Mouse (Mus musculus): ENCODE data around the gene Nupr1l. TPM values are rescaled to one million over a fixed set of nuclear protein-coding genes. Genes with fewer than 3 reads are reported as not detected.
"Not testable (repeated sequence)": the region's sequence is repeated elsewhere in the genome, so short reads cannot be mapped to it uniquely, and the experiment has no call there.

Gene Nupr1l
- polyA plus RNA-seq, 1 experiment from 2014 or later = 0.41 TPM

GRCm38 (mm10) chr5:129942073-129942939 lies 34.0 kb downstream of the Nupr1l start:
- not testable (repeated sequence) for H3K36me3 ChIP-seq (ENCODE audit: control insufficient read depth, insufficient read depth); H3K9me3 ChIP-seq (replicated peaks; ENCODE audit: control insufficient read depth, low read length); H3K27me3 ChIP-seq (ENCODE audit: control insufficient read depth, insufficient read depth, low read depth, low read length)
- under 1% methylated on average over 49 of the region's 82 CpGs for WGBS (ENCODE audit: insufficient replicate concordance)
- Histone ChIP-seq H3K27ac (ENCODE audit: low read length) (peak overlapping the region; percentile 90), H3K4me3 (ENCODE audit: low read depth, low read length) (peak overlapping the region; percentile 94), H3K4me2 (ENCODE audit: low read depth, low read length) (peak overlapping the region; percentile 82), H3K9ac (ENCODE audit: low read depth, low read length) (peak overlapping the region; percentile 91), H3K4me1 (ENCODE audit: control insufficient read depth, low read depth, low read length) (peaks cover 19% of the 10 kb centered on the region)
- peak; percentile 25 for ATAC-seq (ENCODE audit: low read depth)

GRCm38 (mm10) chr5:129943402-129943801 lies 35.1 kb downstream of the Nupr1l start:
- Histone ChIP-seq H3K9me3 (replicated peaks; ENCODE audit: control insufficient read depth, low read length) (no peaks in the 10 kb centered on the region), H3K27ac (ENCODE audit: low read length) (no peak overlapping the region; the same call in 1 of the 2 replicates), H3K4me3 (ENCODE audit: low read depth, low read length) (peak overlapping the region; percentile 30), H3K4me2 (ENCODE audit: low read depth, low read length) (peak overlapping the region; percentile 82), H3K27me3 (ENCODE audit: control insufficient read depth, insufficient read depth, low read depth, low read length) (no peaks in the 10 kb centered on the region), H3K4me1 (ENCODE audit: control insufficient read depth, low read depth, low read length) (peaks cover 23% of the 10 kb centered on the region), H3K9ac (ENCODE audit: low read depth, low read length) (no peak overlapping the region), H3K36me3 (ENCODE audit: control insufficient read depth, insufficient read depth) (peaks cover 7% of the 10 kb centered on the region; the same call in 1 of the 2 replicates)
- WGBS (ENCODE audit: insufficient replicate concordance) = 29% methylated on average over 1 of the region's 1 CpGs
- ATAC-seq (ENCODE audit: low read depth) = no peak

- Histone ChIP-seq H3K9ac (ENCODE audit: low read depth, low read length) (no peak overlapping the region), H3K27me3 (ENCODE audit: control insufficient read depth, insufficient read depth, low read depth, low read length) (no peaks in the 10 kb centered on the region), H3K4me2 (ENCODE audit: low read depth, low read length) (no peak overlapping the region), H3K36me3 (ENCODE audit: control insufficient read depth, insufficient read depth) (peaks cover 7% of the 10 kb centered on the region; the same call in 1 of the 2 replicates), H3K9me3 (replicated peaks; ENCODE audit: control insufficient read depth, low read length) (no peaks in the 10 kb centered on the region), H3K4me1 (ENCODE audit: control insufficient read depth, low read depth, low read length) (peaks cover 11% of the 10 kb centered on the region), H3K4me3 (ENCODE audit: low read depth, low read length) (no peak overlapping the region), H3K27ac (ENCODE audit: low read length) (no peak overlapping the region)
- ATAC-seq (ENCODE audit: low read depth) = no peak
- WGBS (ENCODE audit: insufficient replicate concordance) = 54% methylated on average over 2 of the region's 2 CpGs
Observed at GRCm38 (mm10) chr5:129947528-129948033, 39.2 kb downstream of the Nupr1l start.

- H3K4me3 ChIP-seq (ENCODE audit: low read depth, low read length) = no peak overlapping the region
- H3K36me3 ChIP-seq (ENCODE audit: control insufficient read depth, insufficient read depth) = no peaks in the 10 kb centered on the region
- H3K4me2 ChIP-seq (ENCODE audit: low read depth, low read length) = no peak overlapping the region
- 40% methylated on average over 4 of the region's 4 CpGs for WGBS (ENCODE audit: insufficient replicate concordance)
- H3K27me3 ChIP-seq (ENCODE audit: control insufficient read depth, insufficient read depth, low read depth, low read length) = no peaks in the 10 kb centered on the region
- peaks cover 33% of the 10 kb centered on the region for H3K4me1 ChIP-seq (ENCODE audit: control insufficient read depth, low read depth, low read length)
- ATAC-seq (ENCODE audit: low read depth) = no peak
- no peaks in the 10 kb centered on the region for H3K9me3 ChIP-seq (replicated peaks; ENCODE audit: control insufficient read depth, low read length)
- no peak overlapping the region for H3K9ac ChIP-seq (ENCODE audit: low read depth, low read length)
- no peak overlapping the region for H3K27ac ChIP-seq (ENCODE audit: low read length)
Observed at GRCm38 (mm10) chr5:129952143-129952542, 43.8 kb downstream of the Nupr1l start.

GRCm38 (mm10) chr5:129954473-129955254 lies 46.3 kb downstream of the Nupr1l start:
- no peaks in the 10 kb centered on the region for H3K9me3 ChIP-seq (replicated peaks; ENCODE audit: control insufficient read depth, low read length)
- peak; percentile 51 for ATAC-seq (ENCODE audit: low read depth)
- H3K27me3 ChIP-seq (ENCODE audit: control insufficient read depth, insufficient read depth, low read depth, low read length) = no peaks in the 10 kb centered on the region
- 0 out of 2 replicates have a peak overlapping the region, but pooled peaks have one; percentile 9 for H3K9ac ChIP-seq (ENCODE audit: low read depth, low read length)
- H3K36me3 ChIP-seq (ENCODE audit: control insufficient read depth, insufficient read depth) = peaks cover 6% of the 10 kb centered on the region; the same call in 1 of the 2 replicates
- 28% methylated on average over 5 of the region's 5 CpGs for WGBS (ENCODE audit: insufficient replicate concordance)
- H3K4me3 ChIP-seq (ENCODE audit: low read depth, low read length) = no peak overlapping the region
- H3K4me1 ChIP-seq (ENCODE audit: control insufficient read depth, low read depth, low read length) = peaks cover 28% of the 10 kb centered on the region
- H3K27ac ChIP-seq (ENCODE audit: low read length) = peak overlapping the region; percentile 91
- H3K4me2 ChIP-seq (ENCODE audit: low read depth, low read length) = peak overlapping the region; percentile 54; the same call in 1 of the 2 replicates

GRCm38 (mm10) chr5:129955792-129956191 lies 47.5 kb downstream of the Nupr1l start:
- Histone ChIP-seq H3K36me3 (ENCODE audit: control insufficient read depth, insufficient read depth) (peaks cover 6% of the 10 kb centered on the region; the same call in 1 of the 2 replicates), H3K4me2 (ENCODE audit: low read depth, low read length) (peak overlapping the region; percentile 54), H3K27ac (ENCODE audit: low read length) (peak overlapping the region; percentile 91), H3K27me3 (ENCODE audit: control insufficient read depth, insufficient read depth, low read depth, low read length) (no peaks in the 10 kb centered on the region), H3K9me3 (replicated peaks; ENCODE audit: control insufficient read depth, low read length) (no peaks in the 10 kb centered on the region), H3K9ac (ENCODE audit: low read depth, low read length) (no peak overlapping the region), H3K4me1 (ENCODE audit: control insufficient read depth, low read depth, low read length) (peaks cover 28% of the 10 kb centered on the region), H3K4me3 (ENCODE audit: low read depth, low read length) (no peak overlapping the region)
- peak; percentile 94 for ATAC-seq (ENCODE audit: low read depth)
- 24% methylated on average over 6 of the region's 6 CpGs for WGBS (ENCODE audit: insufficient replicate concordance)

GRCm38 (mm10) chr5:129963224-129963623 lies 54.9 kb downstream of the Nupr1l start:
- H3K36me3 ChIP-seq (ENCODE audit: control insufficient read depth, insufficient read depth) = peaks cover 6% of the 10 kb centered on the region; the same call in 1 of the 2 replicates
- H3K9me3 ChIP-seq (replicated peaks; ENCODE audit: control insufficient read depth, low read length) = no peaks in the 10 kb centered on the region
- H3K9ac ChIP-seq (ENCODE audit: low read depth, low read length) = no peak overlapping the region
- ATAC-seq (ENCODE audit: low read depth) = no peak
- no peak overlapping the region for H3K4me3 ChIP-seq (ENCODE audit: low read depth, low read length)
- H3K27me3 ChIP-seq (ENCODE audit: control insufficient read depth, insufficient read depth, low read depth, low read length) = no peaks in the 10 kb centered on the region
- H3K4me2 ChIP-seq (ENCODE audit: low read depth, low read length) = no peak overlapping the region
- no peaks in the 10 kb centered on the region; the same call in none of the 2 replicates for H3K4me1 ChIP-seq (ENCODE audit: control insufficient read depth, low read depth, low read length)
- 71% methylated on average over 4 of the region's 4 CpGs for WGBS (ENCODE audit: insufficient replicate concordance)
- no peak overlapping the region for H3K27ac ChIP-seq (ENCODE audit: low read length)

Measured in liver, embryonic 16.5 days (tissue).